ENCODE assay signal across 8 mouse cellular contexts in genomic region chr10:81058896-81059295, GRCm38 (mm10). TPM values are rescaled to one million over a fixed set of nuclear protein-coding genes. Genes with fewer than 3 reads are reported as not detected.
DNase-seq lines count a peak whose midpoint lies in the region; ATAC-seq and TF ChIP-seq lines count a peak whose summit lies in the region.

No protein-coding gene starts in this region.

- TF ChIP-seq CTCF in olfactory bulb, adult 2 months (IDR thresholded peaks at IDR 0.05; ENCODE audit: insufficient read depth, low read depth, low read length): no peak

- 78% methylated on average over 6 of the region's 6 CpGs for WGBS in lung, embryonic 15.5 days
- WGBS in forebrain, embryonic 12.5 days: 92% methylated on average over 6 of the region's 6 CpGs
- 86% methylated on average over 6 of the region's 6 CpGs for WGBS in limb, embryonic 13.5 days
- 78% methylated on average over 6 of the region's 6 CpGs for WGBS in olfactory bulb, adult 2 months

- peaks cover 22% of the 10 kb centered on the region for H3K4me1 ChIP-seq in lung, embryonic 15.5 days
- peaks cover 28% of the 10 kb centered on the region for H3K4me1 ChIP-seq in forebrain, embryonic 12.5 days
- H3K4me1 ChIP-seq in limb, embryonic 13.5 days: peaks cover 31% of the 10 kb centered on the region
- H3K4me1 ChIP-seq in olfactory bulb, adult 2 months (ENCODE audit: control insufficient read depth, insufficient read depth, low read length): peaks cover 46% of the 10 kb centered on the region

- no peak for DNase-seq in lung, adult 18-20 months
- DNase-seq in spleen, postnatal 14 days (ENCODE audit: low spot score in 2 of 2): no peak
- no peak for DNase-seq in gastrocnemius, adult 8-10 months (ENCODE audit: low spot score in 2 of 2)

- peak overlapping the region; percentile 81; the same call in 1 of the 2 replicates for H3K9ac ChIP-seq in lung, embryonic 15.5 days
- H3K9ac ChIP-seq in forebrain, embryonic 12.5 days: peak overlapping the region; percentile 85
- peak overlapping the region; percentile 91 for H3K9ac ChIP-seq in limb, embryonic 13.5 days

- H3K4me2 ChIP-seq in lung, embryonic 15.5 days: peak overlapping the region; percentile 80
- H3K4me2 ChIP-seq in forebrain, embryonic 12.5 days: peak overlapping the region; percentile 91
- peak overlapping the region; percentile 97 for H3K4me2 ChIP-seq in limb, embryonic 13.5 days (replicated peaks)

- no peaks in the 10 kb centered on the region for H3K9me3 ChIP-seq in lung, embryonic 15.5 days
- H3K9me3 ChIP-seq in forebrain, embryonic 12.5 days: no peaks in the 10 kb centered on the region
- no peaks in the 10 kb centered on the region for H3K9me3 ChIP-seq in limb, embryonic 13.5 days

- H3K27me3 ChIP-seq in lung, embryonic 15.5 days: no peaks in the 10 kb centered on the region
- no peaks in the 10 kb centered on the region for H3K27me3 ChIP-seq in forebrain, embryonic 12.5 days
- no peaks in the 10 kb centered on the region for H3K27me3 ChIP-seq in limb, embryonic 13.5 days

- H3K4me3 ChIP-seq in lung, embryonic 15.5 days: peak overlapping the region; percentile 77
- peak overlapping the region; percentile 80 for H3K4me3 ChIP-seq in forebrain, embryonic 12.5 days (replicated peaks)
- H3K4me3 ChIP-seq in limb, embryonic 13.5 days: peak overlapping the region; percentile 85
- peak overlapping the region; percentile 73; the same call in 1 of the 2 replicates for H3K4me3 ChIP-seq in olfactory bulb, adult 2 months (ENCODE audit: insufficient read depth, low read depth, low read length)

- no peaks in the 10 kb centered on the region for H3K36me3 ChIP-seq in lung, embryonic 15.5 days
- peaks cover 9% of the 10 kb centered on the region for H3K36me3 ChIP-seq in forebrain, embryonic 12.5 days (replicated peaks)
- peaks cover 15% of the 10 kb centered on the region; the same call in 1 of the 2 replicates for H3K36me3 ChIP-seq in limb, embryonic 13.5 days

- no peak for TF ChIP-seq POLR2A in olfactory bulb, adult 2 months (IDR thresholded peaks at IDR 0.05; ENCODE audit: insufficient read depth, low read depth, low read length)

- ATAC-seq in lung, embryonic 15.5 days (ENCODE audit: borderline replicate concordance, extremely low read depth, low FRiP score, low TSS enrichment): no peak
- ATAC-seq in forebrain, embryonic 12.5 days (ENCODE audit: low FRiP score): no peak
- no peak for ATAC-seq in limb, embryonic 13.5 days (ENCODE audit: low FRiP score, low read depth)
- ATAC-seq in megakaryocyte-erythroid progenitor cell, adult 5-6 weeks (replicated peaks; ENCODE audit: low FRiP score, low TSS enrichment, poor library complexity, severe bottlenecking): no peak

- H3K27ac ChIP-seq in lung, embryonic 15.5 days: no peak overlapping the region
- H3K27ac ChIP-seq in forebrain, embryonic 12.5 days: no peak overlapping the region
- no peak overlapping the region for H3K27ac ChIP-seq in limb, embryonic 13.5 days
- no peak overlapping the region for H3K27ac ChIP-seq in olfactory bulb, adult 2 months (ENCODE audit: insufficient read depth, low read depth, low read length)

RNA-seq across cellular contexts. Expression of gene Sgta, which starts 1.1 kb away (rescaled TPM):
- 192 TPM in 2 replicates for polyA plus RNA-seq in lung, embryonic 15.5 days (2015; fragmentation: Nextera tagmentation; extraction: Ambion mirVana)
- 262 and 280 TPM in 2 replicates for polyA plus RNA-seq in forebrain, embryonic 12.5 days (2016; fragmentation: Nextera tagmentation; extraction: Ambion mirVana)
- polyA plus RNA-seq in limb, embryonic 13.5 days (2015; fragmentation: Nextera tagmentation; extraction: Ambion mirVana): 227 and 231 TPM in 2 replicates
- not detected in 2 replicates for polyA plus RNA-seq in olfactory bulb, adult 2 months (2012; ENCODE audit: insufficient read depth, insufficient read length, low replicate concordance, missing spikeins)
- 100 to 1,000 TPM in 3 of 4 experiments, 10 to 100 TPM in 1; 99.1 to 108 (median 105) TPM for total RNA-seq in gastrocnemius, adult 8-10 months (2022)
- total RNA-seq in megakaryocyte-erythroid progenitor cell, adult 5-6 weeks (2014; fragmentation: Nextera tagmentation): 59.4 and 61.4 TPM in 2 replicates
- total RNA-seq in megakaryocyte-erythroid progenitor cell, adult 5-6 weeks (2017): 34.2 and 41.6 TPM in 2 replicates

RNA-seq across cellular contexts. Expression of gene Thop1, which starts 10.9 kb away (rescaled TPM):
- polyA plus RNA-seq in lung, embryonic 15.5 days (2015; fragmentation: Nextera tagmentation; extraction: Ambion mirVana): 51.7 and 54.3 TPM in 2 replicates
- 65.0 and 69.2 TPM in 2 replicates for polyA plus RNA-seq in forebrain, embryonic 12.5 days (2016; fragmentation: Nextera tagmentation; extraction: Ambion mirVana)
- 58.4 and 62.0 TPM in 2 replicates for polyA plus RNA-seq in limb, embryonic 13.5 days (2015; fragmentation: Nextera tagmentation; extraction: Ambion mirVana)
- polyA plus RNA-seq in olfactory bulb, adult 2 months (2012; ENCODE audit: insufficient read depth, insufficient read length, low replicate concordance, missing spikeins): not detected in 2 replicates
- total RNA-seq in gastrocnemius, adult 8-10 months (2022): 10 to 100 TPM; 21.7 to 24.1 (median 22.9) TPM
- 40.7 and 52.0 TPM in 2 replicates for total RNA-seq in megakaryocyte-erythroid progenitor cell, adult 5-6 weeks (2014; fragmentation: Nextera tagmentation)
- 46.0 and 58.3 TPM in 2 replicates for total RNA-seq in megakaryocyte-erythroid progenitor cell, adult 5-6 weeks (2017)

RNA-seq across cellular contexts. Expression of gene Slc39a3, which starts 21.7 kb away (rescaled TPM):
- 17.2 and 20.5 TPM in 2 replicates for polyA plus RNA-seq in lung, embryonic 15.5 days (2015; fragmentation: Nextera tagmentation; extraction: Ambion mirVana)
- polyA plus RNA-seq in forebrain, embryonic 12.5 days (2016; fragmentation: Nextera tagmentation; extraction: Ambion mirVana): 29.2 and 32.8 TPM in 2 replicates
- polyA plus RNA-seq in limb, embryonic 13.5 days (2015; fragmentation: Nextera tagmentation; extraction: Ambion mirVana): 19.2 and 20.0 TPM in 2 replicates
- polyA plus RNA-seq in olfactory bulb, adult 2 months (2012; ENCODE audit: insufficient read depth, insufficient read length, low replicate concordance, missing spikeins): not detected in 2 replicates
- 10 to 100 TPM; 12.9 to 15.3 (median 13.9) TPM for total RNA-seq in gastrocnemius, adult 8-10 months (2022)
- 7.0 TPM in 2 replicates for total RNA-seq in megakaryocyte-erythroid progenitor cell, adult 5-6 weeks (2014; fragmentation: Nextera tagmentation)
- total RNA-seq in megakaryocyte-erythroid progenitor cell, adult 5-6 weeks (2017): 3.4 and 7.2 TPM in 2 replicates

RNA-seq across cellular contexts. Expression of gene Diras1, which starts 33.4 kb away (rescaled TPM):
- 0.11 and 0.30 TPM in 2 replicates for polyA plus RNA-seq in lung, embryonic 15.5 days (2015; fragmentation: Nextera tagmentation; extraction: Ambion mirVana)
- 8.7 and 11.6 TPM in 2 replicates for polyA plus RNA-seq in forebrain, embryonic 12.5 days (2016; fragmentation: Nextera tagmentation; extraction: Ambion mirVana)
- 0.15 and 0.33 TPM in 2 replicates for polyA plus RNA-seq in limb, embryonic 13.5 days (2015; fragmentation: Nextera tagmentation; extraction: Ambion mirVana)
- not detected in 2 replicates for polyA plus RNA-seq in olfactory bulb, adult 2 months (2012; ENCODE audit: insufficient read depth, insufficient read length, low replicate concordance, missing spikeins)
- under 1 TPM in 1 of 4 experiments, not detected in 3; 0.24 TPM for total RNA-seq in gastrocnemius, adult 8-10 months (2022)
- total RNA-seq in megakaryocyte-erythroid progenitor cell, adult 5-6 weeks (2014; fragmentation: Nextera tagmentation): not detected in 2 replicates
- not detected in 2 replicates for total RNA-seq in megakaryocyte-erythroid progenitor cell, adult 5-6 weeks (2017)

RNA-seq across cellular contexts. Expression of gene Creb3l3, which starts 39.8 kb away (rescaled TPM):
- 0.31 and 0.35 TPM in 2 replicates for polyA plus RNA-seq in lung, embryonic 15.5 days (2015; fragmentation: Nextera tagmentation; extraction: Ambion mirVana)
- polyA plus RNA-seq in forebrain, embryonic 12.5 days (2016; fragmentation: Nextera tagmentation; extraction: Ambion mirVana): 0.46 and 0.69 TPM in 2 replicates
- 0.18 and 0.60 TPM in 2 replicates for polyA plus RNA-seq in limb, embryonic 13.5 days (2015; fragmentation: Nextera tagmentation; extraction: Ambion mirVana)
- polyA plus RNA-seq in olfactory bulb, adult 2 months (2012; ENCODE audit: insufficient read depth, insufficient read length, low replicate concordance, missing spikeins): not detected in 2 replicates
- under 1 TPM in 1 of 4 experiments, not detected in 3; 0.44 TPM for total RNA-seq in gastrocnemius, adult 8-10 months (2022)
- not detected in 2 replicates for total RNA-seq in megakaryocyte-erythroid progenitor cell, adult 5-6 weeks (2014; fragmentation: Nextera tagmentation)
- not detected in 2 replicates for total RNA-seq in megakaryocyte-erythroid progenitor cell, adult 5-6 weeks (2017)

Comparison
In these comparisons a context has a peak if more than half of its experiments do, and no peak if none do; other contexts are left out.
1. RNA of gene Slc39a3, which starts 21.7 kb away (polyA plus RNA-seq): 29.2 to 32.8 TPM in forebrain, embryonic 12.5 days, 17.2 to 20.5 TPM in lung, embryonic 15.5 days and 19.2 to 20.0 TPM in limb, embryonic 13.5 days; not detected in olfactory bulb, adult 2 months; every median in the first group is over 10 times any median in the second.
2. Peak in every context shown above with its lines, with median percentiles within 50 percentile points of each other: H3K4me2 ChIP-seq, H3K4me3 ChIP-seq and H3K9ac ChIP-seq.